Mouse (Mus musculus): ENCODE data around the gene Zbed3.

Gene Zbed3

GRCm38 (mm10) chr13:95323400-95323799, at the start of gene Zbed3:
Zbed3 (plus strand) TSS chr13:95323612.
- no peak for DNase-seq

GRCm38 (mm10) chr13:95278426-95279025, 44.9 kb upstream of the Zbed3 start:
- DNase-seq = no peak

DNA sequence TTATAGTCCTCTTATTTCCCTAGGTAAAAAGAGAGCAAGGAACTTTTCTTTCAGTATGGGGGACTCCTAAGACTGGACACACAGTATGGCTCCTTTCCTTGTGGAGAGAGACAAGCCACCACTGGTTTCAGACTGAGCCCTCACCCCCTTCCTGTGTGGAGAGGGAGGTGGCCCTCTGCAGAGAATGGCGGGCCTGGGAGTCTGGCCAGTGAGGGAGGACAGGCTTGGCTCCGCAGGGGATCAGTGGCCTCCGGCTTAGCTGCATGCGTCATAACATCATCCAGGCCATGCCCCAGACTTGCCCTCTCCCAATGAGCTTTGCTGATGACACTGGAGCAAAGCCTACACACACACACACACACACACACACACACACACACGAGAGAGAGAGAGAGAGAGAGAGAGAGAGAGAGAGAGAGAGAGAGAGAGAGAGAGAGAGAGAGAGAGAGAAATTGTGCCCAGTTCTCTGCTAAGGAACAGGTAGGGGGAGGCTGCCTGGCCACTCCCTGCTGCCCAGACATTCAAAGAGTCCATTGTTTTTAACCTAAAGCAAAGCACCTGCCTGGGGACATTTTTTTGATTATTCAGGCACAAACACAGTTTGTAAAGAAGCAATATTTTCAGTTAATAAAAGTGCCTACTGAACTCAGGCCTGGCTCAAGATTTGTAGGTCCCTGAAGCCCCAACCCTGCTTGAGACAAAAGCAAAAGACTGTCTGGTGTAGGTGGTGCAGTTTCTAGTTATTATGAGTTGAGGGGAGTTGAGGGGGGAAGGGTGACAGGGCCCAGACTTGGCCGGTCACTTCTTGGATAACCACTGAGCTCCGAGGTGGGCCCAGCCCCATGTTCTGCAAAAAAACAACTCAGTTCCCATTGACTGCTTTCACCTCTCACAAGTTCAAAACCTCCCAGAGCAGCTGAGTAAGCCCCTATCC, 41.4 kb upstream of the Zbed3 start:
- DNase-seq = peak in 1 of 2 experiments; percentile 25

DNA sequence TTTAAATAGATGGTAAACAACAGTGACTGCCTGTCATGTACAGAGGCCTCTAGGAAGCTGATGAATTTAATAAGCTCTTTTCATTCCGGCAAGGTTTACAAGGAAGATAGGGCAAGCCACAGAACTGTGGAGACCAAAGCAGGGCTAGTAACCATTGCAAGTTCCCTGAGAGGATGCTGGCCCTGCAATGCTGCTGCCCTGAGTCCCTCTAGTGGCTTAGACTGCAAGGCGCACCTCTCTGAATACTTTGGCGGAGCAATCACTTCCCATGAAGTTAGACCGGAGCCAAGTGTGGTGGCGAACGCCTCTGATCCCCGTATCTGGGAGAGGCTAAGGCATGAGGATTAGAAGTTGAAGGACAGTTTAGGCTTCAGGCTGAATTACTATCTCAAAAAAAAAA, 36.4 kb upstream of the Zbed3 start:
- DNase-seq = peak; percentile 43 to 75

- no peak for DNase-seq
These were observed 35.4 kb upstream of the Zbed3 start for GRCm38 (mm10) chr13:95288027-95288426.

DNA sequence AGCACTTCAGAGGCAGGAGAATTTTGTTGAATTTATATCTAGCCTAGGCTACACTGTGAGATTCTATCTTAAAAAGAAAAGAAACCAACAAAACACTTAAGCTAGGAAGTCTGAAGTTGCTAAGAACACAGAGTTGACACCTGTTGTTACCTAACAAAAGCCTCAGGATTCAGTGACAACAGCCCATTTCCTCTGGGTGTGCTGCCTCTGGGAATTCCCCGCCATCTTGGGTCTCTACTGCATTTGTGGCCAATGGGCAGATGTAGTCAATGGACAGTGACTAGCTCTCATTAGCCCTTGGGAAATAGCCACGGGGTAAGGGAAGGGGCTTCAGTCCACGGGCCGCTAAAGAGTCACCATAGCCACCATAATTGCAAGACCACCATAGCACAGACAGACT, 31.4 kb upstream of the Zbed3 start:
- DNase-seq = no peak

DNA sequence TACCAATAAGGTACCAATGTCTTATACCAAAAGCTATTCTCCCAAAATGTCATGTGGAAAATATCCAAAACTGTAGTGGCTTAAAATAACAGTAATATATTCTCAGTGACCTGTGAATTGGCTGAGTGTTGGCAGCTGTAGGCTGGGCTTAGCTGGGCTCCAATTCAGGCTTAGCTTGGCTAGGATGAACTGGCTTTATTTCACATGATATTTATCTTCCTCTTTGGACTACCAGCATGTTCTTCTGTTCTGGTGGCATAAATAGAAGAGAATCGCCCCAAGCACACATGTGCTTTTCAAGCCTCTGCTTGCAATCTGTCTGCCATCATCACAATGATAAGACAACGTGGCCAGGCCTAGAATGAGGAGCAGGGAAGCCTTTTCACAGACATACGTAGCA, 23.5 kb upstream of the Zbed3 start:
- DNase-seq = no peak

- DNase-seq = no peak
These were observed 16.8 kb upstream of the Zbed3 start for GRCm38 (mm10) chr13:95306596-95306995.

- no peak for DNase-seq
These were observed 16.2 kb upstream of the Zbed3 start for GRCm38 (mm10) chr13:95307100-95307655.

- no peak for DNase-seq
These were observed 11.4 kb upstream of the Zbed3 start for GRCm38 (mm10) chr13:95312016-95312415.

- no peak for DNase-seq
These were observed 4.3 kb upstream of the Zbed3 start for GRCm38 (mm10) chr13:95319153-95319552.

- DNase-seq = no peak
These were observed 3.0 kb upstream of the Zbed3 start for GRCm38 (mm10) chr13:95320451-95320850.

DNA sequence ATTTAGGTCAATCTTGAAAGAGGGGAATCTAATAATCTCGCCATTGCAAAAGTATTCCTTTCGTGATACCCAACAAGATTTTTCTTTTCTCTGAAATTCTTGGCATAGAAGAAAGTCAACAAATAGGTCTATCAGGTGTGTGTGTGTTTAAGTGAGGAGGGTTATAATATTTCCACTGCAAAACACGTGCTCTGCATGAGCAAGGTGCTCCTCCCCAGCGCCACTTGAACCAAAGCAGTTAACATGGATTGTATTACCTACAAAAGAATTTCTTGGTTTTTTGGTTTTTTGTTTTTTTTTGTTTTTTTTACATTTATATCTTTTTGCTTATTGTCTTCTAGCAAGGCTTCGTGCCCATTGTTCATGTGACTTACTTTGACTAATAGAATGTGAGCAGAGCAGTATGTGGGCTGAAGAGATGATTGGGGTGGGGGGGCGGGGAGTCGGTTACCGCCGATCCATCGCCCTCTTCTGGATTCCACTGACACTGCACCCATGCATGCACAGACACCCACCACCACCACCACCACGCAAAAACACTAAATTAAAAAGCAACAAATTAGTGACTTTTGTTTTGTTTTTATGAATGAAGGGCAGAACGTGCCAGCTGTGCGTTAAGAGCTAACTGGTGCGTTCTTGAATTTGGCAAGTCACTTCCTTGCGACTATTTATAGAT, 676 bp downstream of the Zbed3 start:
- DNase-seq = peak; percentile 75 to 88

DNA sequence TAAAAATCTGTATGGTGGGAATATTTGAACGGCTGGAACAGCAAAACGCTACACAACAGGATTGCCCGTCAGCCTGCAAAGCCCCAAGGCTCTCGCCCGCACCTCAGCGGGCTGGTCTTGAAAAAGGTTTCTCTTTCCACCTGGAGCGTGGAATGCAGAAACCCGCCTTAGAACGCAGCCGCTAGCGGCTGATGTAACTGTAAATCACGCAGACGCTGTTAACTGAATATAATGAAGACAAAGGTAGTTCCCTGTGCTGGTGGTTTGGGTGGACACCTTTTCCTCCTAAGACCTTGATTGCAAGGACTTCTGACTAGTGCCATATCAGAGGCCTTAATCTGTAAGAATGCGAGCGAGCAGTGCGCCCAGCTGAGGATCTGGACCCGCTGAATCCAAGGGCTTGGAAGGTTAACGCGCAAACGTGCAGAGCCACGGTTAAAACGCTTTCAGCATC, 1.2 kb downstream of the Zbed3 start:
- DNase-seq = no peak

DNA sequence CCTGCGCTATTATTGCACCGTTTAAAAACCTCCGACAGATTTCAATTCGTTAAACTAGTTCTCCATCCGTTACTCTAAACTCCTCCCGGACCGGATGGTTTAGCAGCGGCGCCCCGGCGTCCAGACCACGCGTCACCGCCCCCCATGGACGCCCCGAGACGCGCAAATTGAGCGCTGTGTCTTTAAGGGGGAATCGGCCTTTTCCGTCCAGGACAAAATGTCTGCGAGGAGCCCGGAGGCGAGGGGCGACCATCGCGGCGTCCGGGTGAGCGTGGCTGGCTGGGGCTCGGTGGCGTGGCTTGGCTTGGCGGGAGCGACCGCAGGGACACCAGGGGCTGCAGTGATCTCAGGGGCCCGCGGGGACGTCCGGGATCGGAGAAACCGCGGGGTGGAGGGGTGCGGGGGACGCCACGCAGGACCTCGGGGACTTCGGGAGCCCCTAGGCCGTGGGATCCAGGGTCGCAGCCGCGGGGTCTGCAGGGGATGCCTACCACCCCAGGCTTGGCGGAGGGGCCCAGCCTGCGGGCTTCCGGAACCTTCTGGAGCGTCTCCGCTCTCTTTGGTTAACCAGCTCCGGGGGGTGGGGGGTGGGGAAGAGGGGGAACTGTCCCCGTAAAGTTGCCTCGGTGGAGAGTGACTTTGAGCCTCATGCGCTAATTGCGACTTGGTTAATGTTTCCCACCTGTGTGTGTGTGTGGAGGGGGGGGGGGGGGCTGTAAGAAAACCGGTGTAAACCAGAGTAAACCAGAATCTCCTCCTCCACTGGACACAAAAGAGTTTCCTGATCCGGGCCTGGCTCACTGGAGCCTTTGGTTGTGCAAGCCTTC, 1.9 kb downstream of the Zbed3 start:
- DNase-seq = peak; percentile 82

- DNase-seq = no peak
These were observed 2.6 kb downstream of the Zbed3 start for GRCm38 (mm10) chr13:95325907-95326550.

DNA sequence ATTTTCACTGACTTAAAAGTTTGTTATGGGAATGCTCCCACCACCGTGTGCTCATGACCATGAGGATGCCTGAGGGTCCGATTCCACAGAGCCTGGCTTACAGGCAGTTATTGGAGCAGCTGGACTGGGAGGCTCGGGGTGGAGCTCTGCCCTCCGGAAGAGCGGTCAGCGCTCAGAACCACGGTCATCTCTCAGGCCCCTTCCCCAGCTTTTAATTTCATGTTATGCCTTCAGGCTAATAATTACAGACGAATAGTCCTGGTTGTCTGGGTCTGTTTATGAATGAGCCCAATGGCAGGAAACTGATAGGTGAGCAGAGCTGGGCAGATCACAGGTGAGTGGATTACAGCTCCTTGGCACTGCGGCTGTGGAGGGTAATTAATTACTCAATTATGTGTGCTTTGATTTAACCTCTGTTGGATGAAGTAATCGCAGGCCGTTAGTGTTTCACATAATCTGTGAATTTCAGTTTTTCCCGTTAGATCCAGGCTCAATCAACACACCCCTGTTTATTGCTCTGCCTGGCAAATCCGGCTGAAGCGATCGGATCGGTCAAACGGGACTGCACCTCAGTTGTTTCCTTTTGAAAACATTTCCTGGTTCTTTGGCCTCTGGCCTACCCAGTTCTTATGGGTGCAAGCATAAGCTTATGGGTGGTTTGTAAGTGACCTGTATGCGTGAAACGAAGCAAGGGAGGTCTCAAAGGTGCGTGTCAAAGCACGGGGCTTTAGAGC, 3.4 kb downstream of the Zbed3 start:
- peak; percentile 25 to 48 for DNase-seq

DNA sequence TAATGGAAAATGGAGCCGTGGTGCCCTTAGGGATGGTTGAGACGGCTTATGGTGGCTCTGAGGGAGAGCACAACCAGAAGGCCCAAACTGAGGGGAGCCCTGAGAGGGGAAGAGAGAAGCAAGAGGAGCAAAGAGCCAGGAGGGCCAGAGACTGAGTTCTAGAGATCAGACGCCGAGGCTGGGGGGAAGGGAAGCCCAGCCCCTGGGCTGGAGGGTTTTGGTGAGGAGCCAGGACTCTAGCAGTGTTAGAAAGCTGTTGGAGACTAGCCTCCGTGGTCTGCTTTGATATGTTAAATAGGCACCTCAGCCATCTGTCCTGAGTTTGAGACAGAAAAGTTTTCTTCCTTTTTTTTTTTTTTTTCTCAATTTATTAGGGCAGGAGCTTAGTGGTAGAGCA, 3.9 kb downstream of the Zbed3 start:
- peak in 1 of 2 experiments; percentile 67 for DNase-seq

DNA sequence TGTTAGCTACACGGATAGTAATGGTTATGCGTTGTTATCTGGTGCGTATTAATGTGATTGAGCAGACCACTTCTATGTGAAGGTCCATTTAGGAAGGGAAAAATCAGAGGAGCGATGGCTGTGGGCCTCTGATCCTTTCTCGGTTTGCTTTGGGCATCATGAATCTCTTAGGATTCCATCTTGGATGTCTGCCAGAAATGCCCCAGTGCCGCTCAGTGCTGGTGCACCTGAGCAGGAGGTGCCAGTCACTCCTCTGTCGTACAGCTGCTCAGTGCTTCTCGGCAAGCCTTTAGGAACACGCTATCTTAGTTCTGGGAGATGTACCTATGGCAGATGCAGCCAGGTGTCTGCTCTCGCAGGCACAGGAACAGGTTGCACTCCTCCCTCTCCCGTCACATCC, 5.4 kb downstream of the Zbed3 start:
- peak; percentile 43 to 54 for DNase-seq

DNA sequence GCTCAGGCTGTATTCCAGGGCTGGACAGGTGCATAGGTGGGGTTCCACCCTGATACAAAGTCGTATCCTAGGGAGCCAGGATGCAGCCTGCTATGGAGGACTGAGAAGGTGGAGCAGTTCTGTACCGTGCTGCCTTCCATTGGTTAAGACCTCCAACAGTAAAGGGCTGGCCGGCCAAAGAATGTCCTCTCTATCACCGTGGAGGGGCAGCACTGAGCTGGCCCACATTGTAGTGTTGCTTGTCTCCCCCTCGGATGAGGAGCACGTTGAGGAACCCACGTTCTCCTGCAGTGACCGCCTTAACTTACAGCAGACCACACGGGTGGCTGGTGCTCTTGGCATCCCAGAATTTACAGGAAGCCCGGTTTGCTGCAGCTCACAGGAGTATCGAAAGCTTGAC, 7.1 kb downstream of the Zbed3 start:
- no peak for DNase-seq
